Mouse (Mus musculus): ENCODE results near the gene Paxx. TPM values are rescaled to one million over a fixed set of nuclear protein-coding genes. Genes with fewer than 3 reads are reported as not detected.

Gene Paxx
- total RNA-seq, 2 experiments from 2014 or later, result 52.1 to 57.7 TPM

- no peak for DNase-seq (ENCODE audit: low spot score in 2 of 2)
Measured at GRCm38 (mm10) chr2:25484901-25485647, 24.2 kb upstream of the Paxx start.

GRCm38 (mm10) chr2:25482969-25483368, 22.1 kb upstream of the Paxx start:
- no peak for DNase-seq (ENCODE audit: low spot score in 2 of 2)

- no peak for DNase-seq (ENCODE audit: low spot score in 2 of 2)
Measured at GRCm38 (mm10) chr2:25480541-25480940, 19.6 kb upstream of the Paxx start.

GRCm38 (mm10) chr2:25479551-25480311, 18.8 kb upstream of the Paxx start:
- peak in 1 of 2 experiments; percentile 58 for DNase-seq (ENCODE audit: low spot score in 2 of 2)

- peak in 1 of 2 experiments; percentile 64 for DNase-seq (ENCODE audit: low spot score in 2 of 2)
Measured at GRCm38 (mm10) chr2:25477967-25478675, 17.2 kb upstream of the Paxx start.

- no peak for DNase-seq (ENCODE audit: low spot score in 2 of 2)
Measured at GRCm38 (mm10) chr2:25477541-25477940, 16.6 kb upstream of the Paxx start.

- DNase-seq (ENCODE audit: low spot score in 2 of 2), result no peak
Measured at GRCm38 (mm10) chr2:25472550-25472949, 11.7 kb upstream of the Paxx start.

GRCm38 (mm10) chr2:25469969-25470368, 9.1 kb upstream of the Paxx start, which contains the start of gene Ptgds:
TSS of gene Ptgds (minus strand) at chr2:25470046.
- no peak for DNase-seq (ENCODE audit: low spot score in 2 of 2)

- peak in 1 of 2 experiments; percentile 31 for DNase-seq (ENCODE audit: low spot score in 2 of 2)
Measured at GRCm38 (mm10) chr2:25468962-25469915, 8.3 kb upstream of the Paxx start.

GRCm38 (mm10) chr2:25467606-25468303, 6.9 kb upstream of the Paxx start:
- no peak for DNase-seq (ENCODE audit: low spot score in 2 of 2)

- DNase-seq (ENCODE audit: low spot score in 2 of 2), result no peak
Measured at GRCm38 (mm10) chr2:25465816-25466635, 5.1 kb upstream of the Paxx start.

GRCm38 (mm10) chr2:25465256-25465655, 4.4 kb upstream of the Paxx start:
- DNase-seq (ENCODE audit: low spot score in 2 of 2), result no peak

GRCm38 (mm10) chr2:25463630-25464029, 2.7 kb upstream of the Paxx start:
- DNase-seq (ENCODE audit: low spot score in 2 of 2), result no peak

GRCm38 (mm10) chr2:25461407-25461806, 513 bp upstream of the Paxx start:
- DNase-seq (ENCODE audit: low spot score in 2 of 2), result no peak

GRCm38 (mm10) chr2:25460135-25460534, 759 bp downstream of the Paxx start:
- peak in 1 of 2 experiments; percentile 27 for DNase-seq (ENCODE audit: low spot score in 2 of 2)

GRCm38 (mm10) chr2:25458911-25459310, 2.0 kb downstream of the Paxx start:
- no peak for DNase-seq (ENCODE audit: low spot score in 2 of 2)

GRCm38 (mm10) chr2:25457022-25457896, 3.6 kb downstream of the Paxx start:
- no peak for DNase-seq (ENCODE audit: low spot score in 2 of 2)
